Mouse (Mus musculus) monocyte, adult 5-6 weeks (primary cell): ENCODE measurements around the gene Fbxw14. TPM values are rescaled to one million over a fixed set of nuclear protein-coding genes. Genes with fewer than 3 reads are reported as not detected.
"Not testable (repeated sequence)": the region's sequence is repeated elsewhere in the genome, so short reads cannot be mapped to it uniquely, and the experiment has no call there.

ENCODE experiments used
- ATAC-seq: fragments of 153-309, 156-312 bp; replicated peaks from 2 replicates; pipeline ENCODE4 v1.8.0; 2017; ENCODE audit warnings: mild to moderate bottlenecking; ENCODE audit not compliant: low TSS enrichment, insufficient number of reproducible peaks, severe bottlenecking, poor library complexity, low FRiP score
- total RNA-seq: library from RNA; stranded (forward); fragments of 200-1000, 200-491, 200-594 nt; gene quantifications from 3 replicates; pipeline ENCODE4 v1.2.3, GENCODE M21; 2017

Gene Fbxw14
- not detected in 3 replicates for total RNA-seq

- ATAC-seq: not testable (repeated sequence)
These were observed at the start of gene Fbxw14 for GRCm38 (mm10) chr9:109287576-109287975. Gene Fbxw14, minus strand, starts transcription at chr9:109287676.

- ATAC-seq: no peak
These were observed 24.4 kb downstream of the Fbxw14 start for GRCm38 (mm10) chr9:109263041-109263440.

- ATAC-seq: no peak
These were observed 52.8 kb downstream of the Fbxw14 start, which contains the start of gene Fbxw20 for GRCm38 (mm10) chr9:109234654-109235053. Gene Fbxw20, minus strand, starts transcription at chr9:109234754.

Other genes starting within 250 kb of the Fbxw14 start
- 523 to 1,277 TPM (median 526 TPM) in 3 replicates for gene Shisa5, start 249.1 kb downstream of the Fbxw14 start, total RNA-seq
- gene Trex1, start 227.9 kb downstream of the Fbxw14 start, total RNA-seq: 47.4 to 94.7 TPM (median 64.7 TPM) in 3 replicates
- 11.1 to 17.6 TPM (median 15.7 TPM) in 3 replicates for gene Atrip, start 213.6 kb downstream of the Fbxw14 start, total RNA-seq
- 3.6 to 10.0 TPM (median 9.5 TPM) in 3 replicates for gene Ccdc51, start 205.2 kb downstream of the Fbxw14 start, total RNA-seq
- gene Tma7, start 205.1 kb downstream of the Fbxw14 start, total RNA-seq: 155 to 237 TPM (median 205 TPM) in 3 replicates
- 0.32 to 5.5 TPM (median 0.78 TPM) in 3 replicates for gene Plxnb1, start 192.3 kb downstream of the Fbxw14 start, total RNA-seq
- gene Fbxw21, start 125.6 kb downstream of the Fbxw14 start, total RNA-seq: not detected in 3 replicates
- 0.39 to 1.5 TPM (median 0.57 TPM) in 3 replicates for gene Fbxw13, start 91.7 kb downstream of the Fbxw14 start, total RNA-seq
- gene Fbxw20, start 52.9 kb downstream of the Fbxw14 start, total RNA-seq: not detected in 3 replicates
- not detected in 3 replicates for gene Fbxw28, start 52.0 kb upstream of the Fbxw14 start, total RNA-seq
- not detected in 3 replicates for gene Fbxw22, start 116.6 kb upstream of the Fbxw14 start, total RNA-seq
- gene Fbxw16, start 161.5 kb upstream of the Fbxw14 start, total RNA-seq: not detected in 3 replicates
- gene Fbxw19, start 208.2 kb upstream of the Fbxw14 start, total RNA-seq: not detected in 3 replicates